Mouse (Mus musculus) intestine, embryonic 15.5 days (tissue): Measurements from ENCODE around the gene Fcor. TPM values are rescaled to one million over a fixed set of nuclear protein-coding genes. Genes with fewer than 3 reads are reported as not detected.

Experiments
- ATAC-seq: fragments of 200-750 bp; cut with Nextera tagmentation; 2 replicates; pipeline ENCODE4 v1.8.0; 2017; ENCODE audit warnings: moderate TSS enrichment, moderate library complexity
- H3K27ac ChIP-seq: fragments of 300-500 bp; sonication (generic); 2 replicates; pipeline ENCODE4 v1.5.1; 2015; ENCODE audit warnings: mild to moderate bottlenecking, inconsistent platforms
- H3K27me3 ChIP-seq: fragments of 300-500 bp; sonication (generic); replicated peaks from 2 replicates; pipeline ENCODE4 v1.6.1; 2015; ENCODE audit warnings: inconsistent platforms
- H3K36me3 ChIP-seq: fragments of 300-500 bp; sonication (generic); 2 replicates; pipeline ENCODE4 v1.6.1; 2015; ENCODE audit warnings: inconsistent platforms
- H3K4me1 ChIP-seq: fragments of 300-500 bp; sonication (generic); replicated peaks from 2 replicates; pipeline ENCODE4 v1.6.1; 2015; ENCODE audit warnings: inconsistent platforms
- H3K4me2 ChIP-seq: fragments of 300-500 bp; sonication (generic); replicated peaks from 2 replicates; pipeline ENCODE4 v1.6.1; 2015; ENCODE audit warnings: mild to moderate bottlenecking, inconsistent platforms
- H3K4me3 ChIP-seq: fragments of 300-500 bp; sonication (generic); replicated peaks from 2 replicates; pipeline ENCODE4 v1.5.1; 2015; ENCODE audit warnings: inconsistent platforms
- H3K9ac ChIP-seq: fragments of 300-500 bp; sonication (generic); 2 replicates; pipeline ENCODE4 v1.6.1; 2015; ENCODE audit warnings: inconsistent platforms
- H3K9me3 ChIP-seq: fragments of 300-500 bp; sonication (generic); 2 replicates; pipeline ENCODE4 v1.6.1; 2016; ENCODE audit warnings: inconsistent platforms
- WGBS: fragments of 180-500 bp; shearing (Covaris S2); methylation state at CpG from one replicate; pipeline ENCODE4 v1.1.7; 2015; 5-methylcytosine and 5-hydroxymethylcytosine counted together
- polyA plus RNA-seq: library from polyadenylated mRNA; unstranded; fragments of >200 nt; fragmentation: Nextera tagmentation; extraction: Ambion mirVana; gene quantifications from 2 replicates; pipeline ENCODE4 v1.2.1, GENCODE M21; 2015

Fcor gene
- polyA plus RNA-seq, 1 experiment from 2014 or later: 8.0 TPM

- no peak overlapping the region for H3K4me2 ChIP-seq
- ATAC-seq: no peak
Measured at GRCm38 (mm10) chr8:3685422-3685821, 13.3 kb upstream of the Fcor start.

DNA sequence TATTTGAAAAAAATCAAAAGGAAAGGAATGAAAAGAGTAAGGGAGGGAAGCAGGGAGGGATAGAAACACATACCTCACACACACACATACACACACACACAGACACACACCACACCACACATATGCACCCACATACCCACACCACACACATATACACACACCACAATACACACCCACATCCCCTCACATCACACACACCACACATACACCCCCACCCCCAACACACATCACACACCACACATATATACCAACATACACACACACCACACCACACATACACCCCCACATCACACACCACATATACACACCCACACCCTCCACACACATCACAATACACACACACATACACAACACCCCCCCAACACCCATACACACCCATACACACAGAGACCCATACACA, 12.4 kb upstream of the Fcor start:
- Histone ChIP-seq H3K9me3 (no peaks in the 10 kb centered on the region), H3K27ac (no peak overlapping the region), H3K27me3 (no peaks in the 10 kb centered on the region), H3K4me2 (no peak overlapping the region), H3K4me1 (no peaks in the 10 kb centered on the region; the same call in 1 of the 2 replicates), H3K9ac (no peak overlapping the region), H3K4me3 (no peak overlapping the region), H3K36me3 (peaks cover 6% of the 10 kb centered on the region)
- ATAC-seq: no peak

More at GRCm38 (mm10) chr8:3685422-3685821, 13.3 kb upstream of the Fcor start:
- no peak overlapping the region for H3K9ac ChIP-seq
- H3K4me1 ChIP-seq: no peaks in the 10 kb centered on the region
- H3K27me3 ChIP-seq: no peaks in the 10 kb centered on the region
- no peaks in the 10 kb centered on the region; the same call in 1 of the 2 replicates for H3K36me3 ChIP-seq
- H3K9me3 ChIP-seq: no peaks in the 10 kb centered on the region
- no peak overlapping the region for H3K4me3 ChIP-seq
- H3K27ac ChIP-seq: no peak overlapping the region
- 67% methylated on average over 5 of the region's 5 CpGs for WGBS

GRCm38 (mm10) chr8:3683408-3684176, 11.4 kb upstream of the Fcor start:
- Histone ChIP-seq H3K4me2 (no peak overlapping the region), H3K9me3 (no peaks in the 10 kb centered on the region), H3K27me3 (no peaks in the 10 kb centered on the region), H3K9ac (no peak overlapping the region), H3K27ac (no peak overlapping the region), H3K4me3 (no peak overlapping the region), H3K36me3 (peaks cover 14% of the 10 kb centered on the region), H3K4me1 (no peaks in the 10 kb centered on the region; the same call in 1 of the 2 replicates)
- ATAC-seq: no peak
- WGBS: 79% methylated on average over 6 of the region's 6 CpGs

GRCm38 (mm10) chr8:3682435-3682834, 10.3 kb upstream of the Fcor start:
- Histone ChIP-seq H3K9me3 (no peaks in the 10 kb centered on the region), H3K9ac (no peak overlapping the region), H3K4me3 (no peak overlapping the region), H3K4me1 (peaks cover 5% of the 10 kb centered on the region), H3K4me2 (no peak overlapping the region), H3K27ac (no peak overlapping the region), H3K27me3 (no peaks in the 10 kb centered on the region), H3K36me3 (peaks cover 14% of the 10 kb centered on the region)
- ATAC-seq: no peak
- WGBS: 95% methylated on average over 5 of the region's 5 CpGs

- Histone ChIP-seq H3K4me3 (no peak overlapping the region), H3K27me3 (no peaks in the 10 kb centered on the region), H3K9ac (no peak overlapping the region), H3K9me3 (no peaks in the 10 kb centered on the region), H3K4me2 (no peak overlapping the region), H3K27ac (no peak overlapping the region), H3K36me3 (peaks cover 14% of the 10 kb centered on the region), H3K4me1 (peaks cover 7% of the 10 kb centered on the region)
- no peak for ATAC-seq
- 83% methylated on average over 5 of the region's 5 CpGs for WGBS
Measured at GRCm38 (mm10) chr8:3679656-3680055, 7.5 kb upstream of the Fcor start.

GRCm38 (mm10) chr8:3679236-3679635, 7.1 kb upstream of the Fcor start:
- 96% methylated on average over 23 of the region's 23 CpGs for WGBS
- no peak overlapping the region for H3K9ac ChIP-seq

GRCm38 (mm10) chr8:3678831-3679230, 6.7 kb upstream of the Fcor start:
- peaks cover 14% of the 10 kb centered on the region for H3K36me3 ChIP-seq
- H3K4me3 ChIP-seq: no peak overlapping the region
- H3K4me2 ChIP-seq: no peak overlapping the region
- no peak overlapping the region for H3K9ac ChIP-seq
- H3K4me1 ChIP-seq: peaks cover 7% of the 10 kb centered on the region
- no peak overlapping the region for H3K27ac ChIP-seq
- H3K27me3 ChIP-seq: no peaks in the 10 kb centered on the region
- no peaks in the 10 kb centered on the region for H3K9me3 ChIP-seq
- 98% methylated on average over 22 of the region's 23 CpGs for WGBS
- no peak for ATAC-seq

More at GRCm38 (mm10) chr8:3679236-3679635, 7.1 kb upstream of the Fcor start:
- Histone ChIP-seq H3K27ac (no peak overlapping the region), H3K27me3 (no peaks in the 10 kb centered on the region), H3K36me3 (peaks cover 14% of the 10 kb centered on the region), H3K4me1 (peaks cover 7% of the 10 kb centered on the region), H3K4me2 (no peak overlapping the region), H3K4me3 (no peak overlapping the region), H3K9me3 (no peaks in the 10 kb centered on the region)
- ATAC-seq: no peak

GRCm38 (mm10) chr8:3676993-3677579, 4.9 kb upstream of the Fcor start:
- Histone ChIP-seq H3K27ac (peak overlapping the region; percentile 95), H3K27me3 (no peaks in the 10 kb centered on the region), H3K36me3 (peaks cover 14% of the 10 kb centered on the region), H3K4me2 (peak overlapping the region; percentile 75), H3K9me3 (no peaks in the 10 kb centered on the region), H3K9ac (peak overlapping the region; percentile 88), H3K4me3 (peak overlapping the region; percentile 77), H3K4me1 (peaks cover 7% of the 10 kb centered on the region)
- 3% methylated on average over 15 of the region's 15 CpGs for WGBS
- ATAC-seq: peak; percentile 29

- peak within 1 kb of the TSS; percentile 95 for H3K27ac ChIP-seq
- peak within 1 kb of the TSS; percentile 77 for H3K4me3 ChIP-seq
- 1% methylated on average over 61 of the region's 61 CpGs for WGBS
- H3K4me1 ChIP-seq: peaks cover 7% of the 10 kb centered on the region
- H3K9me3 ChIP-seq: no peaks in the 10 kb centered on the region
- H3K27me3 ChIP-seq: no peaks in the 10 kb centered on the region
- peak; percentile 92 for ATAC-seq
- peak within 1 kb of the TSS; percentile 75 for H3K4me2 ChIP-seq
- H3K36me3 ChIP-seq: peaks cover 14% of the 10 kb centered on the region
- peak within 1 kb of the TSS; percentile 88 for H3K9ac ChIP-seq
Measured at GRCm38 (mm10) chr8:3676131-3676992, 4.2 kb upstream of the Fcor start, which contains the start of gene Trappc5. Gene Trappc5, plus strand, starts transcription at chr8:3676299.

DNA sequence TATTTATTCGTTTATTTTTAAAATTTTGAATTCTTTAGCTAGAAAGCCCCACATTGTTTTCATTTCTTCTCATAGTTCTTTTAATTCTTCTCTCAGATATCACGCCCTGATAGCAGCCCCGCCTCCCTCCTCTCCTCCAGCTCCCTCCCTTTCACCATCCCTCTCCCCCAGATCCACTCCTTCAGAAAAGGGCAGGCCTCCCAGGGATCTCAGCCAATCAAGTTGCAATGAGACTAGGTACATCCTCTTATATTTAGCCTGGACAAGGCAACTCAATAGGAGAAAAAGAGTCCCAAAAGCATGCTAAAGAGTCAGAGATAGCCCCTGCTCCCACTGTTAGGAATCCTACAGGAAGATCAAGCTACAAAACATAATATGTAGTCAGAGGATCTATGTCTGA, 2.5 kb upstream of the Fcor start:
- no peak overlapping the region for H3K4me3 ChIP-seq
- no peaks in the 10 kb centered on the region for H3K27me3 ChIP-seq
- H3K4me2 ChIP-seq: no peak overlapping the region
- no peaks in the 10 kb centered on the region for H3K9me3 ChIP-seq
- peaks cover 8% of the 10 kb centered on the region for H3K36me3 ChIP-seq
- 58% methylated on average over 3 of the region's 3 CpGs for WGBS
- H3K9ac ChIP-seq: no peak overlapping the region
- H3K27ac ChIP-seq: no peak overlapping the region
- H3K4me1 ChIP-seq: peaks cover 7% of the 10 kb centered on the region
- ATAC-seq: no peak

- Histone ChIP-seq H3K4me3 (no peak overlapping the region), H3K36me3 (no peaks in the 10 kb centered on the region), H3K27ac (no peak overlapping the region), H3K27me3 (no peaks in the 10 kb centered on the region), H3K4me1 (no peaks in the 10 kb centered on the region), H3K9me3 (no peaks in the 10 kb centered on the region), H3K4me2 (no peak overlapping the region), H3K9ac (no peak overlapping the region)
- WGBS: 79% methylated on average over 2 of the region's 2 CpGs
- ATAC-seq: no peak
Measured at GRCm38 (mm10) chr8:3670388-3670787, 1.8 kb downstream of the Fcor start.

GRCm38 (mm10) chr8:3665507-3665906, 6.7 kb downstream of the Fcor start, which contains the start of gene Mcemp1:
Gene Mcemp1, plus strand, starts transcription at chr8:3665754.
- Histone ChIP-seq H3K4me1 (no peaks in the 10 kb centered on the region; the same call in 1 of the 2 replicates), H3K27ac (no peak within 1 kb of the TSS), H3K4me3 (no peak within 1 kb of the TSS), H3K4me2 (no peak within 1 kb of the TSS), H3K36me3 (no peaks in the 10 kb centered on the region), H3K27me3 (no peaks in the 10 kb centered on the region), H3K9me3 (no peaks in the 10 kb centered on the region), H3K9ac (no peak within 1 kb of the TSS)
- no peak for ATAC-seq
- 73% methylated on average over 6 of the region's 6 CpGs for WGBS
